ENCODE assay signal across 14 mouse cellular contexts in genomic region chr4:107605964-107606602, GRCm38 (mm10).
DNase-seq lines count a peak whose midpoint lies in the region; ATAC-seq and TF ChIP-seq lines count a peak whose summit lies in the region.
"Had no signal": no experiment of that assay in that cellular context is flagged by ENCODE, and none has a peak within 500 bp of the region (broad histone marks: within the 10 kb centered on the region; RNA-seq: fewer than 3 reads in every experiment).

No protein-coding gene starts in this region.

- H3K9me3 ChIP-seq in heart, embryonic 12.5 days (replicated peaks): no peaks in the 10 kb centered on the region
- no peaks in the 10 kb centered on the region for H3K9me3 ChIP-seq in CH12.LX (replicated peaks; ENCODE audit: low read length)
- H3K9me3 ChIP-seq in embryonic facial prominence, embryonic 15.5 days (replicated peaks): no peaks in the 10 kb centered on the region
- H3K9me3 ChIP-seq in liver, embryonic 15.5 days (replicated peaks): no peaks in the 10 kb centered on the region
- H3K9me3 ChIP-seq: heart, embryonic 15.5 days; intestine, embryonic 15.5 days; midbrain, embryonic 12.5 days had no signal

- peak; percentile 50 for TF ChIP-seq EP300 in CH12.LX (IDR thresholded peaks at IDR 0.05; ENCODE audit: low read length)

- peak; percentile 58; the same call in 1 of the 2 replicates for ATAC-seq in heart, embryonic 12.5 days (ENCODE audit: insufficient number of reproducible peaks, low FRiP score)
- ATAC-seq in embryonic facial prominence, embryonic 15.5 days (ENCODE audit: insufficient number of reproducible peaks, low FRiP score, low TSS enrichment, low read depth): no peak
- ATAC-seq in liver, embryonic 15.5 days (ENCODE audit: insufficient read depth): peak; percentile 94
- ATAC-seq: intestine, embryonic 15.5 days had no signal

- H3K27me3 ChIP-seq in heart, embryonic 12.5 days (replicated peaks): peaks cover 73% of the 10 kb centered on the region
- no peaks in the 10 kb centered on the region for H3K27me3 ChIP-seq in CH12.LX (replicated peaks)
- H3K27me3 ChIP-seq in embryonic facial prominence, embryonic 15.5 days: no peaks in the 10 kb centered on the region
- no peaks in the 10 kb centered on the region; the same call in 1 of the 2 replicates for H3K27me3 ChIP-seq in liver, embryonic 15.5 days
- H3K27me3 ChIP-seq: intestine, embryonic 15.5 days had no signal

- in situ Hi-C loops in CH12.LX (cut with MboI; ENCODE audit: low pct_ligation_motif_present, low pct_unique_long_range_greater_than_20kb, low sequenced_read_pairs): no loop called here

- no peak overlapping the region for H3K4me3 ChIP-seq in heart, embryonic 12.5 days
- no peak overlapping the region for H3K4me3 ChIP-seq in CH12.LX (replicated peaks in 1 of 3; ENCODE audit: low read depth in 2 of 3, low read length in 2 of 3, poor library complexity in 1 of 3)
- no peak overlapping the region for H3K4me3 ChIP-seq in embryonic facial prominence, embryonic 15.5 days (replicated peaks)
- H3K4me3 ChIP-seq in liver, embryonic 15.5 days (replicated peaks): peak overlapping the region; percentile 25
- no peak overlapping the region for H3K4me3 ChIP-seq in left cerebral cortex, adult 2 months
- H3K4me3 ChIP-seq: heart, embryonic 15.5 days; intestine, embryonic 15.5 days; midbrain, embryonic 12.5 days had no signal

- TF ChIP-seq CTCF in CH12.LX (conservative IDR thresholded peaks at IDR 0.05 in 1 of 2, IDR thresholded peaks at IDR 0.05 in 1 of 2; ENCODE audit: low read depth in 2 of 2, low read length in 2 of 2): no peak
- no peak for TF ChIP-seq CTCF in left cerebral cortex, adult 2 months (IDR thresholded peaks at IDR 0.05)

- WGBS in heart, embryonic 12.5 days: 34% methylated on average over 17 of the region's 17 CpGs
- WGBS in embryonic facial prominence, embryonic 15.5 days: 55% methylated on average over 17 of the region's 17 CpGs
- WGBS in liver, embryonic 15.5 days (ENCODE audit: insufficient replicate concordance): 20% methylated on average over 17 of the region's 17 CpGs

- dilution Hi-C loops in CH12.LX (cut with MboI; ENCODE audit: extremely low pct_ligation_motif_present, extremely low pct_unique_long_range_greater_than_20kb, low sequenced_read_pairs): no loop called here

- no peak overlapping the region for H3K9ac ChIP-seq in heart, embryonic 12.5 days
- H3K9ac ChIP-seq in CH12.LX (ENCODE audit: insufficient read depth, low read depth): no peak overlapping the region
- no peak overlapping the region for H3K9ac ChIP-seq in embryonic facial prominence, embryonic 15.5 days
- no peak overlapping the region for H3K9ac ChIP-seq in liver, embryonic 15.5 days
- H3K9ac ChIP-seq: heart, embryonic 15.5 days; intestine, embryonic 15.5 days; midbrain, embryonic 12.5 days had no signal

- H3K36me3 ChIP-seq in heart, embryonic 12.5 days: no peaks in the 10 kb centered on the region
- no peaks in the 10 kb centered on the region for H3K36me3 ChIP-seq in CH12.LX (replicated peaks in 1 of 2; ENCODE audit: control insufficient read depth in 1 of 2, insufficient read depth in 1 of 2, low read length in 1 of 2)
- no peaks in the 10 kb centered on the region for H3K36me3 ChIP-seq in embryonic facial prominence, embryonic 15.5 days
- no peaks in the 10 kb centered on the region for H3K36me3 ChIP-seq in liver, embryonic 15.5 days (replicated peaks)
- H3K36me3 ChIP-seq: heart, embryonic 15.5 days; intestine, embryonic 15.5 days; midbrain, embryonic 12.5 days had no signal

- no peak overlapping the region; the same call in 1 of the 2 replicates for H3K4me2 ChIP-seq in heart, embryonic 12.5 days
- H3K4me2 ChIP-seq in CH12.LX (ENCODE audit: insufficient read depth, low read depth, poor library complexity, severe bottlenecking): peak overlapping the region; percentile 59; the same call in 1 of the 2 replicates
- no peak overlapping the region for H3K4me2 ChIP-seq in embryonic facial prominence, embryonic 15.5 days (replicated peaks)
- peak overlapping the region; percentile 54 for H3K4me2 ChIP-seq in liver, embryonic 15.5 days
- H3K4me2 ChIP-seq: heart, embryonic 15.5 days; intestine, embryonic 15.5 days; midbrain, embryonic 12.5 days had no signal

- H3K27ac ChIP-seq in heart, embryonic 12.5 days (ENCODE audit: poor library complexity, severe bottlenecking): no peak overlapping the region
- H3K27ac ChIP-seq in CH12.LX (ENCODE audit: insufficient read depth, low read depth): no peak overlapping the region
- peak overlapping the region; percentile 68 for H3K27ac ChIP-seq in embryonic facial prominence, embryonic 15.5 days (replicated peaks)
- H3K27ac ChIP-seq in liver, embryonic 15.5 days (replicated peaks): peak overlapping the region; percentile 82
- no peak overlapping the region for H3K27ac ChIP-seq in left cerebral cortex, adult 2 months
- H3K27ac ChIP-seq: heart, embryonic 15.5 days; intestine, embryonic 15.5 days; midbrain, embryonic 12.5 days had no signal

- DNase-seq in heart, adult 11 months: no peak
- DNase-seq in CH12.LX (ENCODE audit: extremely low read depth): peak; percentile 52
- no peak for DNase-seq in kidney, postnatal 36 days
- no peak for DNase-seq in left cerebral cortex, adult 2 months (ENCODE audit: extremely low spot score in 1 of 2, low spot score in 2 of 2)
- no peak for DNase-seq in layer of hippocampus, postnatal 25 days (ENCODE audit: extremely low spot score in 1 of 2, low spot score in 1 of 2)
- DNase-seq: adrenal gland, postnatal 25 days; cerebellum, postnatal 10 days; retina, postnatal 1 day had no signal

- TF ChIP-seq RAD21 in CH12.LX (IDR thresholded peaks at IDR 0.05; ENCODE audit: low read depth, low read length): no peak

- intact Hi-C loops in left cerebral cortex, adult 2 months (cut with DNase I): no loop called here

- no peaks in the 10 kb centered on the region for H3K79me2 ChIP-seq in CH12.LX (replicated peaks; ENCODE audit: control insufficient read depth, extremely low read depth, insufficient read depth, poor library complexity, severe bottlenecking)

- H3K4me1 ChIP-seq in heart, embryonic 12.5 days (replicated peaks): peaks cover 17% of the 10 kb centered on the region
- H3K4me1 ChIP-seq in CH12.LX (ENCODE audit: control insufficient read depth in 1 of 2, insufficient read depth in 2 of 2): peaks cover 10 to 27% of the 10 kb centered on the region in 2 experiments
- H3K4me1 ChIP-seq in embryonic facial prominence, embryonic 15.5 days: peaks cover 77% of the 10 kb centered on the region
- peaks cover 33% of the 10 kb centered on the region for H3K4me1 ChIP-seq in liver, embryonic 15.5 days (replicated peaks)
- H3K4me1 ChIP-seq: intestine, embryonic 15.5 days had no signal

- no peak for TF ChIP-seq POLR2A in CH12.LX (IDR thresholded peaks at IDR 0.05; ENCODE audit: low read depth, low read length)

TF ChIP-seq in CH12.LX, 34 proteins besides CTCF, POLR2A, EP300 and RAD21:
- TF ChIP-seq E2F4 (IDR thresholded peaks at IDR 0.05; ENCODE audit: insufficient replicate concordance, low read depth, low read length): no peak
- TF ChIP-seq IRF4 (IDR thresholded peaks at IDR 0.05; ENCODE audit: low read depth, low read length): peak; percentile 21; the same call in 1 of the 2 replicates
- peak; percentile 16; the same call in 1 of the 2 replicates for TF ChIP-seq JUN (IDR thresholded peaks at IDR 0.05; ENCODE audit: insufficient read depth, low read depth, low read length)
- peak; percentile 34 for TF ChIP-seq BHLHE40 (IDR thresholded peaks at IDR 0.05; ENCODE audit: low read depth, low read length)
- TF ChIP-seq NRF1 (IDR thresholded peaks at IDR 0.05; ENCODE audit: low read depth, low read length): no peak
- TF ChIP-seq MEF2A (IDR thresholded peaks at IDR 0.05; ENCODE audit: borderline replicate concordance, low read depth, low read length): peak; percentile 37; the same call in 1 of the 2 replicates
- no peak for TF ChIP-seq USF1 (IDR thresholded peaks at IDR 0.05; ENCODE audit: low read depth, low read length)

Comparison
In these comparisons a context has a peak if more than half of its experiments do, and no peak if none do; other contexts are left out.
1. H3K27ac ChIP-seq: peak in embryonic facial prominence, embryonic 15.5 days (single experiment) and liver, embryonic 15.5 days (single experiment); none in heart, embryonic 12.5 days (single experiment), CH12.LX (single experiment) and left cerebral cortex, adult 2 months (single experiment).
2. H3K4me2 ChIP-seq: peak in CH12.LX (single experiment) and liver, embryonic 15.5 days (single experiment); none in heart, embryonic 12.5 days (single experiment) and embryonic facial prominence, embryonic 15.5 days (single experiment).